Mouse (Mus musculus) olfactory bulb, adult 2 months (tissue): ENCODE measurements around the gene Cpne8.

Source experiments
- CTCF ChIP-seq: fragments of 200-500 bp; IDR thresholded peaks from 2 replicates; pipeline ENCODE4 v1.5.1; 2012; ENCODE audit warnings: low read depth, mild to moderate bottlenecking, low read length, moderate library complexity; ENCODE audit not compliant: insufficient read depth
- POLR2A ChIP-seq: fragments of 200-500 bp; IDR thresholded peaks from 2 replicates; pipeline ENCODE4 v1.6.1; 2012; ENCODE audit warnings: mild to moderate bottlenecking, low read depth, low read length, moderate library complexity; ENCODE audit not compliant: insufficient read depth

DNA sequence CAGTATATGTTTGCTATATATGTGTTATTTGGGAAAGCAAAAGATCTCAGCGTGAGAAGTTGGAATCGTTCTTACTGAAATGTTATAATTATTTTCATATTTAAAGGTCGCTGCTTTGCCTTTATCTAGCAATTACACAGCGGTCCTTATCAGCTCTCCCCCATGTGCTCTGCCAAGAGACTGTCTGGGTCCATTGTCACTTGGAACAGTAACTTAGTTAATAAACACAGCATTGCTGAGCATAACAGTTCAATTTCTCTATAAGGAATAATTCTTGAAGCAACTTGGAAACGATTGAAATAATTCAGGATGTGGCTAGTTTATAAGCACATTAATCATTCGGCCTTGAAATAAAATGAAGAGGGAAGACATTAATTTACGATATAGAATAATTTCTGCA is 189.0 kb downstream of the Cpne8 start:
- TF ChIP-seq CTCF (no peak), POLR2A (no peak)
